Mouse (Mus musculus): ENCODE measurements around the gene Ccdc93. TPM values are rescaled to one million over a fixed set of nuclear protein-coding genes. Genes with fewer than 3 reads are reported as not detected.

Gene Ccdc93
- polyA plus RNA-seq, 1 experiment from 2014 or later, result 10.4 TPM

DNA sequence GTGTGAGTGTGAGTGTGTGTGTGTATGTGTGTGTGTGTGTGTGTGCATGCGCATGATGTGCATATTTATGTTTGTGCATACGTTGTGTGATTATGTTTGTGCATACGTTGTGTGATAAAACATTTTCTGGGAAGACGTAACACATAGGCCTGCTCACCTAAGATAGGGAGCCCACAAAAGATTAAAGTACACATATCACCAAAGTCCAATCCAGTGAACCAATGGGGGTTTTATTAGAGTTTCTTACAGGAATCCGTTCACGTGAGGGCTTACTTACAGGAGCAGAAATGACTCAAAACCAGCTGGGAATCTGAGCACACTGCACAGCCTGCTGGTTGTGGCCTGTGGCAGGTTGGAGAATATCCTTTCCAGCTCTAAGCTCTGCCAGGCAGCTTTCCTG lies 13.3 kb downstream of the Ccdc93 start:
- H3K4me2 ChIP-seq (replicated peaks; ENCODE audit: low read depth, low read length), result no peak overlapping the region
- WGBS, result 93% methylated on average over 6 of the region's 6 CpGs

DNA sequence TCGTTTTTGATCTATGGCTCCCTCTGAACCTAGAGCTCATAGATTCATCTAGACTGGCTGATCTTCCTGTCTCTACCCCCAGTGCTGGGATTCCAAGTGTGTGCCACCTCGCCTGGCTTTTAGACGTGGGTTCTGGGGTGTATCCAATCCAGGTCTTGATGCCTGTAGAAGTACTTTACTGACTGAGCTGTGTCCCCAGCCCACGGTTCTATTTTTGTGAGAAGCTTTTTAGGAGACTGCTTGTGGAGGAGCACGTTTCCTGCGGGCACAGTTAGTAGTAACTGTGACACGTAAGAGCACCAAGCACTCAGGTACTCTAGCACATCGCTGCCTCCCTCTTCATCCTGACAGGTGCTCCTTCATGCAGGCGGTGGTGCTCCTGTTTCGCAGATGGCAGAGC lies 16.4 kb downstream of the Ccdc93 start:
- Histone ChIP-seq H3K9me3 (ENCODE audit: low read length) (no peaks in the 10 kb centered on the region), H3K4me1 (ENCODE audit: insufficient read depth, low read length) (no peaks in the 10 kb centered on the region), H3K4me3 (ENCODE audit: low read length) (no peak overlapping the region), H3K27ac (ENCODE audit: low read length) (no peak overlapping the region), H3K9ac (replicated peaks; ENCODE audit: low read length) (no peak overlapping the region), H3K4me2 (replicated peaks; ENCODE audit: low read depth, low read length) (no peak overlapping the region), H3K27me3 (ENCODE audit: insufficient read depth, low read length) (no peaks in the 10 kb centered on the region), H3K36me3 (ENCODE audit: insufficient read depth, low read length) (peaks cover 24% of the 10 kb centered on the region)
- 95% methylated on average over 10 of the region's 10 CpGs for WGBS
- no peak for ATAC-seq (ENCODE audit: low FRiP score, low TSS enrichment)

More for the DNA sequence above, 13.3 kb downstream of the Ccdc93 start:
- H3K27ac ChIP-seq (ENCODE audit: low read length), result no peak overlapping the region
- no peak overlapping the region for H3K4me3 ChIP-seq (ENCODE audit: low read length)
- H3K9me3 ChIP-seq (ENCODE audit: low read length), result no peaks in the 10 kb centered on the region
- peaks cover 28% of the 10 kb centered on the region for H3K36me3 ChIP-seq (ENCODE audit: insufficient read depth, low read length)
- ATAC-seq (ENCODE audit: low FRiP score, low TSS enrichment), result no peak
- H3K4me1 ChIP-seq (ENCODE audit: insufficient read depth, low read length), result no peaks in the 10 kb centered on the region
- H3K27me3 ChIP-seq (ENCODE audit: insufficient read depth, low read length), result no peaks in the 10 kb centered on the region
- no peak overlapping the region for H3K9ac ChIP-seq (replicated peaks; ENCODE audit: low read length)

DNA sequence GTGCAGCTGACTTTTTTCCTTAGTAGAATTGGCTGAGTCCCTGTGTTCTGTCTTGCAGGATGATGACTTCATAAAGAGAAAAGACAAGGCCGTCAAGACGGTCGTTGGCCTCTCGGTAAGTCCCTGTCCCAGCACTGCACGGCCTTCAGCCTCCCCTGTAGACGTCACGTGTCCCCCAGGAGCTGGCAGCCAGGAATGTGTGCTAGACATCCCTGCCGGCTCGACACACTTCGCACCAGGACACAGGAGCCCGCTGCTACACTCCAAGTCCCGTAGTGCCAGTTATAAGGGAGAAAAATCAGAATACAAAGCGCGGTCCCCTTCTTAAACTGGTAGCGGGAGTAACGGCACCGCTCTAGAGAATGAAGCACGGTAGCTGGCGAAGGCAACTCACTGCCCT lies 17.3 kb downstream of the Ccdc93 start:
- H3K9me3 ChIP-seq (ENCODE audit: low read length), result no peaks in the 10 kb centered on the region

DNA sequence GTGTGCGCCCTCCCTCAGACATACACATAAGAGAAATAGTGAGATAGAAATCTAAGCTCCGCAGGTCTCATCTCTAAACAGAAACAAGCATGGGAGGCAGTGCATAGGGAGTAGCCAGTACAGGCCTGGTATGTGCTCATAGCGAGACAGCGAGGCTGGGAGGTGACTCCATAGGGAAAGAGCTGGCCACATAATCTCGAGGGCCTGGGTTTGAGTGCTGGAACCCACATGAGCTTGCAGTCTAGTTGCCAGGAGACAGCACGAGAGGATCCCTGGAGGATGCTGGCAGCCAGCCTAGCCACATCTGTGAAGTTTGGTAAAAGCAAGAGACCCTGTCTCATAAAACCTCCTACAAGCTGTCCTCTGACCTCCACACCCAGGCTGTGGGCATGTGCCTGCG lies 20.2 kb downstream of the Ccdc93 start:
- ATAC-seq (ENCODE audit: low FRiP score, low TSS enrichment), result no peak
- H3K4me3 ChIP-seq (ENCODE audit: low read length), result no peak overlapping the region
- 85% methylated on average over 7 of the region's 7 CpGs for WGBS
- H3K27ac ChIP-seq (ENCODE audit: low read length), result no peak overlapping the region
- H3K4me1 ChIP-seq (ENCODE audit: insufficient read depth, low read length), result no peaks in the 10 kb centered on the region
- H3K9me3 ChIP-seq (ENCODE audit: low read length), result no peaks in the 10 kb centered on the region
- H3K36me3 ChIP-seq (ENCODE audit: insufficient read depth, low read length), result peaks cover 11% of the 10 kb centered on the region
- H3K27me3 ChIP-seq (ENCODE audit: insufficient read depth, low read length), result no peaks in the 10 kb centered on the region
- no peak overlapping the region for H3K4me2 ChIP-seq (replicated peaks; ENCODE audit: low read depth, low read length)
- H3K9ac ChIP-seq (replicated peaks; ENCODE audit: low read length), result no peak overlapping the region

More for the DNA sequence above, 17.3 kb downstream of the Ccdc93 start:
- no peak for ATAC-seq (ENCODE audit: low FRiP score, low TSS enrichment)
- no peak overlapping the region for H3K27ac ChIP-seq (ENCODE audit: low read length)
- H3K4me3 ChIP-seq (ENCODE audit: low read length), result no peak overlapping the region
- WGBS, result 93% methylated on average over 19 of the region's 19 CpGs
- H3K27me3 ChIP-seq (ENCODE audit: insufficient read depth, low read length), result no peaks in the 10 kb centered on the region
- no peak overlapping the region for H3K4me2 ChIP-seq (replicated peaks; ENCODE audit: low read depth, low read length)
- peaks cover 19% of the 10 kb centered on the region for H3K36me3 ChIP-seq (ENCODE audit: insufficient read depth, low read length)
- H3K4me1 ChIP-seq (ENCODE audit: insufficient read depth, low read length), result no peaks in the 10 kb centered on the region
- H3K9ac ChIP-seq (replicated peaks; ENCODE audit: low read length), result no peak overlapping the region

DNA sequence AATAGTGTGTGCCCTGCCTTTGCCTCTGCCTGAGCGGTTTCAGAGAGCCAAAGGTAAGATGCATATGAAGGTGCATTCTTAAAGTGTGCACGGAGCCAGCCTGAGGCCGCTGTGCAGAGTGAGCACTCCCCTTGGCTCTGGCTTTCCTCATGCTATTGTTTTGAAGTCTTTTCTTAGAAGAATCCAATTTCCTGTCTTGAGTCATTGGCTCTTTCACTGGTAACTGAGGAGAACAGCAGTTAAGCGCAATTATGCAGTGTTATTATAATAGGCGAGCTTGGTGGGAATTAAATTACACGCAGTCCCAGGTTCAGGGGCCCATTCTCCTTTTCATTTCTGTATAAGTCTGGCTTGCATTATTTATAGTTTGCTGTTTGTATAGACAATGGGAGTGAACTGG lies 21.6 kb downstream of the Ccdc93 start:
- no peak for ATAC-seq (ENCODE audit: low FRiP score, low TSS enrichment)
- Histone ChIP-seq H3K36me3 (ENCODE audit: insufficient read depth, low read length) (peaks cover 13% of the 10 kb centered on the region), H3K4me1 (ENCODE audit: insufficient read depth, low read length) (no peaks in the 10 kb centered on the region), H3K4me3 (ENCODE audit: low read length) (no peak overlapping the region), H3K9me3 (ENCODE audit: low read length) (no peaks in the 10 kb centered on the region), H3K27me3 (ENCODE audit: insufficient read depth, low read length) (no peaks in the 10 kb centered on the region), H3K9ac (replicated peaks; ENCODE audit: low read length) (no peak overlapping the region), H3K4me2 (replicated peaks; ENCODE audit: low read depth, low read length) (no peak overlapping the region), H3K27ac (ENCODE audit: low read length) (no peak overlapping the region)
- 58% methylated on average over 6 of the region's 6 CpGs for WGBS

DNA sequence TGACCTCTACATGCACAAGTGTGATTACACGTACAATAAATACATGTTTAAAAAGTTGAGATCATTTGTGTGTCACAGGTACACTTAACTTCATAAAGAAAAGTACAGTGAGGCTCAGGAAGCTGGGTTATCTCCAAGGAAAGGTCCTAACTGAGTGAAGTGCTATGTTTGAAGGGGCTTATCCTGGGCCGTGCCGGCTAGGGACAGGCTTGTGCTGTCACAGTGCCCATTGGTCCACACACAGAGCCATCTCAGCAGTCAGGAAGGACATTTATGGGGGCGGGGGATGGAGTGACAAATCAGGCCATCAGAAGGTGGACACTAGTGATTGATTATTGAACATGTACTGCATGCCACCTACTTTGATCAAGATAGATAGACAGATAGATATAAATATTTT lies 22.2 kb downstream of the Ccdc93 start:
- Histone ChIP-seq H3K36me3 (ENCODE audit: insufficient read depth, low read length) (peaks cover 11% of the 10 kb centered on the region), H3K4me3 (ENCODE audit: low read length) (no peak overlapping the region), H3K27me3 (ENCODE audit: insufficient read depth, low read length) (no peaks in the 10 kb centered on the region), H3K9ac (replicated peaks; ENCODE audit: low read length) (no peak overlapping the region), H3K9me3 (ENCODE audit: low read length) (no peaks in the 10 kb centered on the region), H3K4me2 (replicated peaks; ENCODE audit: low read depth, low read length) (no peak overlapping the region), H3K4me1 (ENCODE audit: insufficient read depth, low read length) (no peaks in the 10 kb centered on the region), H3K27ac (ENCODE audit: low read length) (no peak overlapping the region)
- WGBS, result 91% methylated on average over 4 of the region's 4 CpGs
- ATAC-seq (ENCODE audit: low FRiP score, low TSS enrichment), result 0 out of 2 replicates have a peak, but pooled peaks have one; percentile 32

DNA sequence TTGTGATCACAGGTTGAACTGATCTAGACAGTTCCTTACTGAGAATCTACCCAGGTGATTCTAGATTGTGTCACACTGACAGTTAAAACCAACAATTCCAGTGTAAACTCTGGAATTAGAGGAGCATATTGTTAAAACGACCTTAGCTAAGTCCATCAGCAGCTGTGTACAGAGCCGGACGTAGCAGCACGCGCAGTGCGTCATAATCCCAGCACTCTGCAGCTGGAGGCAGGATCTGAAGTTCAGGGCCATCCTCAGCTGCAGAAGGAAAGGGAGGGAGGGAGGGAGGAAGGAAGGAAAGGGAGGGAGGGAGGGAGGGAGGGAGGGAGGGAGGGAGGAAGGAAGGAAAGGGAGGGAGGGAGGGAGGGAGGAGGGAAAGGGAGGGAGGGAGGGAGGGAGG lies 24.1 kb downstream of the Ccdc93 start:
- Histone ChIP-seq H3K4me1 (ENCODE audit: insufficient read depth, low read length) (no peaks in the 10 kb centered on the region), H3K36me3 (ENCODE audit: insufficient read depth, low read length) (peaks cover 6% of the 10 kb centered on the region; the same call in 1 of the 2 replicates), H3K4me3 (ENCODE audit: low read length) (no peak overlapping the region), H3K27me3 (ENCODE audit: insufficient read depth, low read length) (no peaks in the 10 kb centered on the region), H3K27ac (ENCODE audit: low read length) (no peak overlapping the region), H3K9ac (replicated peaks; ENCODE audit: low read length) (no peak overlapping the region), H3K4me2 (replicated peaks; ENCODE audit: low read depth, low read length) (no peak overlapping the region), H3K9me3 (ENCODE audit: low read length) (no peaks in the 10 kb centered on the region)
- 89% methylated on average over 6 of the region's 6 CpGs for WGBS
- no peak for ATAC-seq (ENCODE audit: low FRiP score, low TSS enrichment)

DNA sequence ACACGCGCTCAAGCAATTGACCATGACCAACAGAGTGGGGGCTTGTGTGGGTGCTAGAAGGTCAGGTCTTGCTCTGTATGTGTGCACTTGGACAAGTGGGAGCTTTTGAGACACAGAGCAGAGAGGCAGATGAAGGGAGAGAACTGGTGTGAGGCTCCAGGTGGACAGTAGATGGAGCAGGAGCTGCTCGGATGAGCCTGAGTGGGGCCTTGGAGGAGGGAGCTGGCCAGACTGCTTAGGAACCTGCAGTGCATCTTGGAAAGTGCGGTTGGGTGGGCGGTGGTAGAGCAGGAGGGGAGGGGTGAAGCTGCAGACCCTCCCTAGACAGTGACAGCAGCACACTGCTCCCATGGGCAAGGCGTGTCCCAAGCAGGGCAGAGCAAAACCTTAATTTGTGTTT lies 29.2 kb downstream of the Ccdc93 start:
- WGBS, result 65% methylated on average over 6 of the region's 6 CpGs
- Histone ChIP-seq H3K4me1 (ENCODE audit: insufficient read depth, low read length) (0 out of 2 replicates have a peak, but pooled peaks cover 3% of the 10 kb centered on the region), H3K4me2 (replicated peaks; ENCODE audit: low read depth, low read length) (no peak overlapping the region), H3K9me3 (ENCODE audit: low read length) (no peaks in the 10 kb centered on the region), H3K9ac (replicated peaks; ENCODE audit: low read length) (no peak overlapping the region), H3K27me3 (ENCODE audit: insufficient read depth, low read length) (no peaks in the 10 kb centered on the region), H3K4me3 (ENCODE audit: low read length) (no peak overlapping the region), H3K27ac (ENCODE audit: low read length) (no peak overlapping the region), H3K36me3 (ENCODE audit: insufficient read depth, low read length) (peaks cover 11% of the 10 kb centered on the region; the same call in 1 of the 2 replicates)
- ATAC-seq (ENCODE audit: low FRiP score, low TSS enrichment), result peak; percentile 19; the same call in 1 of the 2 replicates

DNA sequence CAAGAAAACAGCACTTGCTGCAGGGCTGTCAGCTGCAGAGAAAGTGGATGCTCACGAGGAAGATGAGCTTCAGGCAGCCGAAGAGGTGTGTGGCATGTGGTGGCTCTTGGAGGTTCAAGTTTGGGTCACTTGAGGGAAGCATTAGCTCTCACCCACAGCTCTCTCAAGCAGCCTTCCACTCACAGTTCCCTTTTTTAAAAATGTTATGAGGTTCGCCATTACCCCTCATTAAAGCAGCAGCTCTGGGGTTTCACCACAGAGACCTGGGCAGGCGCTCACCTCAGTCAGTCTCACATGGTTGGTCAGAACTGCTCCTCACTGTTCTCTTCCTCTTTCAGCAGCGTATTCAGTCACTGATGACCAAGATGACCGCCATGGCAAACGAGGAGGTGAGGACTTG lies 31.0 kb downstream of the Ccdc93 start:
- no peak overlapping the region for H3K27ac ChIP-seq (ENCODE audit: low read length)
- ATAC-seq (ENCODE audit: low FRiP score, low TSS enrichment), result no peak
- no peaks in the 10 kb centered on the region for H3K9me3 ChIP-seq (ENCODE audit: low read length)
- WGBS, result 82% methylated on average over 7 of the region's 7 CpGs
- no peak overlapping the region for H3K4me3 ChIP-seq (ENCODE audit: low read length)
- H3K4me2 ChIP-seq (replicated peaks; ENCODE audit: low read depth, low read length), result no peak overlapping the region
- H3K4me1 ChIP-seq (ENCODE audit: insufficient read depth, low read length), result 0 out of 2 replicates have a peak, but pooled peaks cover 3% of the 10 kb centered on the region
- no peaks in the 10 kb centered on the region for H3K27me3 ChIP-seq (ENCODE audit: insufficient read depth, low read length)
- no peak overlapping the region for H3K9ac ChIP-seq (replicated peaks; ENCODE audit: low read length)
- H3K36me3 ChIP-seq (ENCODE audit: insufficient read depth, low read length), result peaks cover 9% of the 10 kb centered on the region; the same call in 1 of the 2 replicates

DNA sequence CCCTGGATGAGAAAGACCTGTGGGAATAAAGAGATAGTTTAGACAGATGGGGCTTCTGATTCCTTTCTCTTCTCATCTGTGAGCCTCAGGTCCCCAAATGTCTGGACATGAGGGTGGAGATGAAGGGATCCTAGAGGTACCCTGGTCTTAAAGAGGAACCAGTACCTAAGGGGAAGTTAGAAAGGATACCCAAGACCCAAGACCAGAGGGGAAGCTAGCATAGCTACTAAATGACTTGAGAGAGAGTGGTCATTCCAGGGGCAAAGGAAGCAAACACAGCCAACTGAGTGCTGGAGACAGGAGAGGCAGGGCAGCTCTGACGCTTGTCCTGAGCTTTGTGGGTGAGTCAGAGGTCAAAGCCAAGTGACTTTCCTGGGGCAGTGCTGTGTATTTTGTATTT lies 31.8 kb downstream of the Ccdc93 start:
- 56% methylated on average over 1 of the region's 1 CpGs for WGBS
- Histone ChIP-seq H3K9me3 (ENCODE audit: low read length) (no peaks in the 10 kb centered on the region), H3K36me3 (ENCODE audit: insufficient read depth, low read length) (peaks cover 9% of the 10 kb centered on the region; the same call in 1 of the 2 replicates), H3K4me1 (ENCODE audit: insufficient read depth, low read length) (0 out of 2 replicates have a peak, but pooled peaks cover 3% of the 10 kb centered on the region), H3K4me3 (ENCODE audit: low read length) (no peak overlapping the region), H3K27me3 (ENCODE audit: insufficient read depth, low read length) (no peaks in the 10 kb centered on the region), H3K9ac (replicated peaks; ENCODE audit: low read length) (no peak overlapping the region), H3K4me2 (replicated peaks; ENCODE audit: low read depth, low read length) (no peak overlapping the region), H3K27ac (ENCODE audit: low read length) (no peak overlapping the region)
- ATAC-seq (ENCODE audit: low FRiP score, low TSS enrichment), result no peak
